Mouse (Mus musculus): ENCODE data around the gene Cd300lb. TPM values are rescaled to one million over a fixed set of nuclear protein-coding genes. Genes with fewer than 3 reads are reported as not detected.
"Not testable (repeated sequence)": the region's sequence is repeated elsewhere in the genome, so short reads cannot be mapped to it uniquely, and the experiment has no call there.

Cd300lb gene
- under 1 TPM; 0.19 to 0.77 TPM for total RNA-seq (2021)

DNA sequence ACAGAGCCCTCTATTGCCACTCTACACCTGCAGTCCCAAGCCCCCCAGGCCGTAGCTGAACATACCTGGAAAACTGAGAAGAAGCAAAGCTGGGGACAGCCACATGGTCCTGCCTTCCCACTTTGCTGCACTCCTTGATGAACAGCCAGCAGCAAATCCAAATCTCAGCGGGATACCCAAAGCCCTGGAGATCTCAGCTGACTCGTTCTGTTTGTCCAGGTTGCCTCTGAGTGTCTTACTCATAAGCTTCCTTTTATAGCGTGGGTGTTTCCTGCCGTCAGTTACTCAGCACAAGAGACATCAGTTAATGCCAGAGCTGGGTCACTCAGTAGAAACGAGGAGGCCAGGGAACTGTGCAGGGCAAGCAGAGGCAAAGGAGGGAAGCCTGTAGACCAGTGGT lies at the start of gene Cd300lb:
Gene Cd300lb (minus strand): TSS at position 243 of the 400 bp plus-strand sequence.
- intact Hi-C loops (cut with DNase I): no loop called here
- no peak for DNase-seq

DNA sequence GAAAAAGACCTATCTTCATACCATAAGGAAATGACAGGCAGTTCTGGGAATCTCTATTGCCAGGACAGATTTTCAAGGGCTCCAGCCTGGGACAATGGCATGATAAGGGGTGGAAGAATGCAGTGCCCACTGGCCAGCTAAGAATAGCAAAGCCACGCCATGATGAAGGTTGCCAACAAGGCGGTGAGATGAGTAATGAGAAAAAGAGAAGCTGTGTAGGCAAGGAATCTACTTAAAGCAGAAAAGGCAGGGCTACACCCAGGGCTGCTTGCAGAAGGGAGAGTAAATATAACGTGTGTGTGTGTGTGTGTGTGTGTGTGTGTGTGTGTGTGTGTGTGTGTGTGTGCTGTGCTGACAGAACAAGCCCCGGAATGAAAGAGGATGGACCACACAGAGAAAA lies 47.7 kb upstream of the Cd300lb start:
- peak in 1 of 2 experiments; percentile 9 for DNase-seq
- intact Hi-C loops (cut with DNase I): no loop called here

DNA sequence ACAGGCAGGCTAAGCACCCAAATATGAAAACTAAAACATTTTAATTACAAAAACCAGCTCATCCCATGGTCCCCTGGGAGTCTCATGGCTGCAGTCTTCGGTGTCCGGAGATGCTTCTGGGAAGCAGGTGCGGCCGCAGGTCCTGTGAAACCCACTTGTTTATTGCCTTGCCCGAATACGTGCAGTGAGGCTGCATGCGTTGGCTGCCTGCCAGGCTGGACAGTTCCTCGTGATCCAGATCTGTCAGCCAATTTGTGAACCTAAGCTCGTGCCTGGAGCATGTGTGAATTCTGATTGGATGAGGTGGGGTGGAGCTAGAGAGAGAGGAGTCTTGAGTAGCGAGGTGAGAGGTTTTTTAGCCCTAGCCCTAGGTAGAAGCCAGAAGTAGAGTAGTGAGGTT lies 38.5 kb upstream of the Cd300lb start:
- intact Hi-C loops (cut with DNase I): no loop called here
- no peak for DNase-seq

DNA sequence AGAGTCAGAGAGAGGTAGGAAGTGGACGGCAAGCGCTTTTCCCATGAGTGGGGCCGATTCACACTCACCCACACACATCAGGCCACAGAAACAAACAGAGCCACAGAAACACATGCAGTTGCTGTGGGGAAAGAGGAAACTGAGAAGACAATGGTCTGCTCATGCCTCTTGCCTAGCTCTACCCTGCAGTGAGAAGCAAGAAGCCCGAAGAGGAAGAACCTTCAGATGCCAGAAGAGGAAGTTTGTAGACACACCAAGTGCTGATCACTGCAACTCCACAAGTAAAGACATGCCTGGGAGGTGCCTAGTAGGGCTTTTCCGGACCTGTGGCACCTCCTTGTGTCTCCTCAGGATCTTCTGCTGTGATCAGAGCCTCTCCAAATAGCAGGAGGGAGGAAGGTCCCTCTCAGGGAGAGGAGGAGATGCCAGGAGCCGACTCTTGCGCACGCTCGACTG lies 34.6 kb upstream of the Cd300lb start, which contains the start of gene Cd300c:
Gene Cd300c (minus strand): TSS at position 406 of the 456 bp plus-strand sequence.
- intact Hi-C loops (cut with DNase I): no loop called here
- DNase-seq: peak; percentile 3 to 5

DNA sequence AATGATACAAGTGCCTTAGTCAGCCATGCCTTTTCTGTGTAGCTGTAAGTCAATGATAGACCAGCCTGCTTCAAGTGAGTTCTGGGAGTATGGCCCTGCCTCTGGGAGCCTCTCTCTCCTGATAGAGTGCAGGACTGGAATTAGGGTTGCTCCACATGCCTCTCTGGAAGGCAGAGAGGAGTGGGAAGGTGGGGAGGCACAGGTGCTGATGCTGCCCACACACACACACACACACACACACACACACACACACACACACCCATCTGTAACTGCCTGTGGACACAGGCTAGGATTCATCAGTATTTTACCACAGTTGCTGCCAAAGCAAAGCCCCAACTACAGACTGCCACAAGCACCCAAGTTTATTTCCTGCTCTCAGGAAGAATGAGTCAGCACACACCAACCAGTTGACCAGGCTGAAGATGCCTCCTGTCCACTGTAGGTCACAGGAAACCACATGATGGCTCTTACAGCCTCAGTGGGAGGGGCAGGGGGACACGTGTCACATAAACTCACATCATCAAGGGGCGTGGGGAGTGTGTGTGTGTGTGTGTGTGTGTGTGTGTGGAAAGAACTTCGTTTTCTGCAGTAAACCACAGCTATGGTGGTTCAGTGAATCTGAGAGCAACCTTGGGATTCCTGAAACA lies 31.1 kb upstream of the Cd300lb start:
- DNase-seq: peak; percentile 2 to 12
- intact Hi-C loops (cut with DNase I): no loop called here

DNA sequence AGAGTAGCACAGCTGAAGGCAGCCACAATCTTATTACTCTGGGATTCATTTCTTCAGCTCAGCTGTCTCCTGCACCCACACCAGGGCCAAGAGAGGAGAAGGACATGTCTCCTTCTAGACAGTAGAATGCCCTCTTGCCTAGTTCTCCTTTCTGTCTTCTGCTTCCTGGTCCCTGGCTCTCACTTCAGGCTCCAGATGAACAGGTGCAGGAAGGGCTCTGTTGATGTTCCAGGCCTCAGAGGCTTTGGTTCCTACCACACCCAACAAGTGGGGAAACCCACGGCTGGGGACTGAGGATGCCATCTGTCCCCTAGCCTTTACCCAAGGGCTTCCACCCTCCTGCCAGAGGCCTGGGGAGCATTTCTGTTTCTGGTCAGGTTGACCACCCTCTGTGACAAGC lies 26.2 kb upstream of the Cd300lb start:
- no peak for DNase-seq
- intact Hi-C loops (cut with DNase I): no loop called here

DNA sequence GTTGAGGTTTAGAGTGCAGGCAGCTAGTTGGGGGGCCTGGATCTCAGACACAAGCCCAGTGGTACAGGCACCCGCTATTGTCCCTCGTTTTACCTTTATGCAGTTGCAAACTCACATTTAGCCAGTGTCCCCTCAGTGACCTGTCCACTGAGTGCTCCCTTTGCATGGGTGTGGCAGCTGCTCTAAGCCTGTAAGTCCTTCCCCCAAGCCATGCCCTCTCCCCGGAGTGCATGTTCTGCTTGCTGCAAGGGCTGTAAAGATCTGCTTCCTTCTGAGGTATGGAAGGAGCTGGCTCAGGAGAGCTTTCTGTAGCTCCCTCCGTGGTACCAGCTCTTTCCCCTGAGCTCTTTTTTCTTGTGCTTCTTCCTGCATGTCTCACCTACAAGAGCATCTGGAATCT lies 595 bp downstream of the Cd300lb start:
- no peak for DNase-seq
- intact Hi-C loops (cut with DNase I): no loop called here

DNA sequence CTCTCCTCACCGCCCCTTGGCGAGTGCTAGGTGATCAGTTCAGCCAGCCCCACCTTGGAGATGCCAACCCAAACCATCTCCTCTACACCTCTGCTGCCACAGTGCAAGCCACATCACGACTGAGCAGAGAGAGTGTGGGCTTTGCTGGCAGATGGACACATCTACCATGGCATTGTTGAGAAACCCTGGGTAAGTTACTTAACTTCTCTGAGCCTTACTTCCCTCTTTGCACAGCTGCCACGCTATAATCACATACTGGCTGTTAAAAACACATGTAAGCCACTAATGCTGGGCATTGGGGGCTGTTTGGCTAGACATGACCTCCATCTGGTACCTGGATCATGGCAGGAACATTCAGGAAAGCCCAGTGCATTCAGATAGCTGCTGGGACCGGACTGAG lies 3.1 kb downstream of the Cd300lb start:
- no peak for DNase-seq
- intact Hi-C loops (cut with DNase I): no loop called here

DNA sequence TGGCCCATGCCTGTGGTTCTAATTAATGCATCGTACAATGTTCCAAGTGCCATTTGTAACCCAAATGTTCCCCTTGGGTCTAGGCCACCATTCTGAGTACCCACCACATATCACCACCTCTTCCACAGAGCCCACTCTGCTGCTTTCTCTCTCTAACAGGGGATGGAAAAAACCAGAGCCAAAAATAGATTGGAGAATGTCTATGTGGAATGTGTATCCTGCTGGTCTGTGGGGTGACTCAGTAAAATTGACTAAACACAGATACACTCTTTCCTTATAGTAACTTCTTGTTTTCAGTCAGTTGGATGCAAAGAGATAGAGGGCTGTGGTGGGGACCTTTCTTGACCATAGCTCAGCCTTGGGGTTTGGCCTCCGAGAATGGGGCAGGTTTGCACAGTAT lies 4.6 kb downstream of the Cd300lb start:
- intact Hi-C loops (cut with DNase I): no loop called here
- no peak for DNase-seq

DNA sequence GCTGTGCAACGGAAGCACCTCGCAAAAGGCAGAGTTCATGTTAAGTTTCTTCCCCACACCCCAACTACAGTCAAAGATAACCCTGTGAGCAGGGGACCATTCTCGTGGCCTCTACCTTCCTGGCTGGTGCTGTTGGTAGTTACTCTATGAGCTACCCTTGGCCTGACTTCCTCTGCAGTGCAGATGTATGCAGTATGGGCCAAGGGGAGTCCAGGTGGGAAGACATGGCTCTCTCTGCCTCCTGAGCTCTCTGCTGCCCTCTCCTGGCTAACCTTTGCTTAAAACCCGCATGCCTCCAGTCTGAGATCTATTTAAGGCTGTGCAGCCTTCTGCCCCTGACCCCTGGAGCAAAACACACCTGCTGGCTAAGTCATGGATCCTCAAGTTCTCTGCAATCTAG lies 10.2 kb downstream of the Cd300lb start:
- DNase-seq: no peak
- intact Hi-C loops (cut with DNase I): no loop called here

DNA sequence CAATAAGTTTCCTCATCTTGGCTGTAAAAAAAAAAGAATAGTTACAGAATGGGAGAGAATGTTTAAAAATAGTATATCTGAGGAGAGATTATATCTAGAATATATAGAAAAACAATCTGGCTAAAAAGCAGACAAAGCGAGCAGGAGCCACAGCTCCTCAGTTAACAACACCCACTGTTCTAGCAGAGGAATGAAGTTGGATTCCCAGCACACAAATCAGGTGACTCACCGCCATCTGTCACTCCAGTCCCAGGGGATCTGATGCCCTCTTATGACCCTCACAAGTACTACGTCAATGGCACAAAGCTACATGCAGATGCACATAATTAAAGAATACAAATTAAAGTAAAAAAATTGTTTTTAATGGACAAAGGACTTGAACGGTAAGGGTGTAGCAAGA lies 11.7 kb downstream of the Cd300lb start:
- no peak for DNase-seq
- intact Hi-C loops (cut with DNase I): no loop called here

DNA sequence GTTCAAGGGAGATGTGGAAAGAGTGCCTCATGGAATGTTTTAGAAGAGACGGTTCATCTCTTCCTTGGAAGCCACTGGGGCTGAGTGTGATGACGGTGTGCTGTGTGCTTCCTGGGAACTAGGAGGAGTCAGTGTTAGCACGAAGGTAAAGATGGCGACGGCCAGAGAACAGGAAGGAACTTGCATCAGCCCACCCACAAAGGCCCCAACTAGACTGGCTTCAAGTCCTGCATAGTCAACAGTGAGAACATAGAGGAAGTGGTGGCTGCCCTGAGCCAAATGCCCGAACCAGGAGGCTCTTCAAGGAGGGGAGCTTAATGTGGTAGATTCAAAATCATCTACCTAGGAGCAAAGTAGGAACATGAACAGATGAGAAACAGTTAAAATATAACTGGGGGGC lies 17.1 kb downstream of the Cd300lb start:
- intact Hi-C loops (cut with DNase I): loop anchor here (10.0 kb wide), 1 partner anchor 242 kb away; the partner anchor contains the start of gene Ttyh2
- DNase-seq: no peak

DNA sequence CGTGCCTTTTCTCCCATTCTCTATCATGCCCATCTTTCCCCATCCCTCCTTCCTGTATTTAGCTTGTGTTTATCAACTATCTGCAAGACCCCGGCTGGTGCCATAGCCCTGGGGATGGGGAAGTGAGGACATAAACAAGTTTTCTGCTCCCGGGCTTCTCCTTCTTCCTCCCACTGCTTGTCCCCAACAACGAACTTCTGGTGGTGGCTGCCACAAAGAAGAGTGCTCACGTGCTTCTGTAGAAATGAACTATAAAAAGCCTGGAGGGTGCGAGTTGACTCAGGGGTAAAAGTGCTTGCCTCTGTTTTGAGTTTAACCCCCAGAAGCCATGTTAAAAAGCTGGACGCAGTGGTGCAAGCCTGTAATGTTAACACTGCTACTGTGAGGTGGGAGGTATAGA lies 19.2 kb downstream of the Cd300lb start:
- intact Hi-C loops (cut with DNase I): loop anchor here (10.0 kb wide), 1 partner anchor 240 kb away; the partner anchor contains the start of gene Ttyh2
- DNase-seq: peak in 1 of 2 experiments; percentile 24

DNA sequence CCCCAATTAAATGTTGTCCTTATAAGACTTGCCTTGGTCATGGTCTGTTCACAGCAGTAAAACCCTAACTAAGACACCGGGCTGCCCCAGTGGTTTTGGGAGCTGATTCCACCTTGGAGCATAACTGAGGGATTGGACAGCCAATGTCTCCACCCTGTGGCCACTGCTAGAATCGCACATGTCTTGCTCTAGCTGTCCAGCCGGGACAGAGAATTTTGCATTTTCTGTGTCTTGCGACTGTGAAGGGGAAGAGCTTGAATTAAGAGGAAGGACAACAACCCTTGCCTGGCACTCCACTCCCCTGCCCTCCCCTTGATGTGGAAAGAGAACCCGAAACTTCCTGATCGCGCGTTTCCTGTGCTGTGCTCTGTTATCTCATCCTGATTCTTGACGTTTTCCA lies 21.3 kb downstream of the Cd300lb start:
- intact Hi-C loops (cut with DNase I): loop anchor here (1.0 to 10.0 kb wide), 4 partner anchors 33 to 238 kb away; partner anchors contain the start of gene Ttyh2
- DNase-seq: peak; percentile 81 to 89

DNA sequence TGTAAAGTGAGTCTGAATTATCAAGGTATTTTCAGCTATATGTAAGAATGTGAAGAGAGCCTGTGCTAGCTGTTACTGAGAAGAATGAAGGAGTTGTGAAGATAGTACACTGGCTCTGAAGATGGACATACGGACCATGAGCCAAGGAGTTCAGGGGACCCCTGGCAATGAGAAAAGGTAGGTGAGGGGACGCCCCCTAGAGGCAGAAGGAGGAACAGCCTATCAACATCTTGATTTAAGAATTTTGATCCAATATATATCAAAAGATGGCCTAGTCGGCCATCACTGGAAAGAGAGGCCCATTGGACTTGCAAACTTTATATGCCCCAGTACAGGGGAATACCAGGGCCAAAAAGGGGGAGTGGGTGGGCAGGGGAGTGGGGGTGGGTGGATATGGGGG lies 24.6 kb downstream of the Cd300lb start:
- intact Hi-C loops (cut with DNase I); DNase-seq: not testable (repeated sequence)

DNA sequence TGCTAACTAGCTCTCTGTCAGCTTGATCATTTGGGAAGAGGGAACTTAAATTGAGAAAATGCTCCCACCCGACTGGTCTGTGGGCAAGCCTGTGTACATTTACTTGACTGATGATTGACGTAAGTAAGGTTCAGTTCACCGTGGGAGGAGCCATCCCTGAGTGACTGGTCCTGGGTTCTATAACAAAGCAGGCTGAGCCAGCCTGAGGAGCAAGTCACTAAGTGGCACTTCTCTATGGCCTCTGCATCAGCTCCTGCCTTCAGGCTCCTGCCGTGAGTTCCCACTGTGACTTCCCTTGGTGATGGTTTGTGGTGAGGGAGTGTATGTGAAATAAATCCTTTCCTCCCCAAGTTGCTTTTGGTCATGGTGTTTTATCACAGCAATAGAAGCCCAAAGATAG lies 26.1 kb downstream of the Cd300lb start:
- DNase-seq: no peak
- intact Hi-C loops (cut with DNase I): no loop called here

DNA sequence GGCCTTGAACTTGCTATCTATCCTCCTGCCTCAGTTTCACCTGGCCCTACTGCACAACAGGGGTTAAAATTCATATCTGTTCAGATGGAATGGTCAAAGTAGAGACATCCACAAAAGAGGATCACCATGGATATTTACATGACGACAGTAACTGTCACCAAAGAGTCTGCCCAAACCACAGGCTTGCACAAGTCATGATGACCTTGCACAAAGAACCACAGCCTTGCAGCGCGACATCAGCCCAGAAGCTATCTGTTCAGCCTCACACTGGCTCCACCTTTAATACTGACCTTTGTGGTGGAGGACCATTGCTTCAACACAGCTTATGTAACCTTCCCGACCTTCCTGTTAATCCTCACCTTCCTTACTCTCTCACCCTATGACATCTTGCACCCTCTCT lies 26.6 kb downstream of the Cd300lb start:
- no peak for DNase-seq
- intact Hi-C loops (cut with DNase I): no loop called here

DNA sequence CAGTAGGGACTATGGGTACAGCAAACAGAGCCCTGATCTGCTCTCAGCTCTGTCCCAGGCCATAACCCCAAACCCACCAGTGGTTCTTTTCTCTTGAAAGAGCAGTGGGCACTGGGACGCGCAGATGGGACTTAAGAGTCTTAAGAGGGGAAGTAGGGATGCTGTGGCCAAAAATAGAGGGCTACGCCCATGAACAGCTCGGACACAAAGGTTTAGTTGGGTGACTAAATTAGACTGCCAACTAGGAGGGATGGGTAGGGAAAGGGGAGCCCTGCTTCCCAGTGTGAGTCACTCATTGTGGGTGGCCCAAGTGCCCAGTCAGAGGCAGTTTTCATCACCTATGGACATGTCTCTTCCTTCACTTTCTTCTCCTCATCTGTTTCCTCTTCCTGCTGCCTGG lies 31.0 kb downstream of the Cd300lb start:
- intact Hi-C loops (cut with DNase I): no loop called here
- DNase-seq: no peak

DNA sequence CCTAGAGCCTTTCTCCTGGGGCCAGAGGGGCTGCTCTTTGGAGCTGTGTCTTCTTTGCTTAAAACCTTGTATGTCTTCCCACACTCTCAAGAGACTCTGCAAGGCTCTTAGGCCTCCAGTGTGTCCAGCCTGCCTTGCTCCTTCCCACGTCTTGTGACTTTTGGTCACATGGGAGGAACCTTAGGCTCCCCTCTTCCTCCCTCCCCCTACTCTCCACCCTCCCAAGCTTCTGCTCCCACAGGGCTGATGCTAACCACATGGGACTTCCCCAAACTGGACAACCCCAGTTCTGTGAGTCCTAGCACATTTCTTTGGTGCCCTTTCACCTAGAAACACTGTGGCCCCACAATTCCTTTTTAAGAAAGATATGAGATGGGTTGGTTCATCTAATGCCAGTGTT lies 36.2 kb downstream of the Cd300lb start:
- DNase-seq: peak in 1 of 2 experiments; percentile 36
- intact Hi-C loops (cut with DNase I): no loop called here

DNA sequence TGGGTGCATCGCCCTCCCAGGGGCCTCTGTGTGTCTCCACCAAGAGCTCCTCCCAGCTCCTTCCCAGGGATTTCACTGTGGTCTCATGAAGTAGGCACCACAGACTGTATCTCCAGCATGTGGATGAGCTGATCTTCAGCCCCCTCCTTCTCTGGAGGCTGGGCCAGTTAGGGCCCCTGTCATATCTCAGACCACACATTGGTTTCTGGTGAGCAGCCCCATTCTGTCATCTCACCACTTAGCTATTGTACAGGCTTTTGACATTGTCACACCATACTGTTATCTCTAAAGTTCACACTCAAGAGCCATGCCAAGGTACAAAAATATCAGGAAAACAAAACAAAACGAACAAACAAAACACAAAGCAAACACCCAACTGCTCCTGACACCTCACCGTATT lies 38.1 kb downstream of the Cd300lb start:
- no peak for DNase-seq
- intact Hi-C loops (cut with DNase I): no loop called here

DNA sequence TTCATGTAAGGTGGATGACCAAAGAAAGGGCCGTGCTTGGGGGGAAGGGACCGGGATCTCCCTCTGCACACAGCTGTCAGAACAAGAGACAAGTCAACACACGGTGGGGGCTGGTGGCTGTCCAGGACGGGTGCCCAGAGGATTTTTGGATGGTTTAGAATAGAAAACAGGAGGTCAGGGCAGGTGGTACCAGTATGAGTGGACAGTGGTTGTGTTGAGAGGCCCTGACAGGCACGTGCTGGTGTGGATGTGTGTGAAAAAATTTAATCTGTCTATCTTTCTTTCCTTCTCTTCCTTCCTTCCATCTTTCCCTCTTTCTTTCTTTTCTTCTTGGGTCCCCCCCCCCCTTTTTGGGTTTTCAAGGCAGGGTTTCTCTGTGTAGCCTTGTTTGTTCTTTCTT lies 43.6 kb downstream of the Cd300lb start:
- DNase-seq: no peak
- intact Hi-C loops (cut with DNase I): no loop called here

DNA sequence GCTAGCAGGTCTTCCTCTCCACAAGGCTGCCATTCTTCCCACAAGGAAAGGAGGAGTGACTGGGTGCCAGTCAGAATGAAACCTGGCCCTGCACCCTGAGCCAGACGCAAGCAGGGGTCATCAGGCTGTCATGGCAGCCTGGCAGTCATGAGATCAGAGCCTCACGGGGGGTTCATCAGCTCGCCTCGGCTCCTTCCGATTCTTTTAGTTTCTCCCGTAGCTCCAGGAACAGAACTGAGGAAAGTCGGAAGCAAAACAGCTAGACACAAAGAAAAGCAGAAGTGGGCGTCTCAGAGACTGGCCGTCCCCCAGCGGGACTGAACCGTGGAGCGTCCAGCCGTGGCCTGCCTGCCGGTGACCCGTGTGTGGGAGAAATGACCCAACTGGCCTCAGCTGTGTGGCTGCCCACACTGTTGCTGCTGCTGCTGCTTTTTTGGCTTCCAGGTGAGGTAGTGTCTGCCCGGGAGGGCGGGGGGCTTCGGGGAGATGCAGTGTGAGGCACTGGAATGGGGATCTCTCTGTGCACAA lies 44.1 kb downstream of the Cd300lb start, which contains the start of gene Cd300a:
Gene Cd300a (plus strand): TSS at position 51 of the 528 bp plus-strand sequence.
- no peak for DNase-seq
- intact Hi-C loops (cut with DNase I): no loop called here
